Mouse (Mus musculus) liver, embryonic 14.5 days (tissue): Measurements from ENCODE around the gene Fgf8. TPM values are rescaled to one million over a fixed set of nuclear protein-coding genes. Genes with fewer than 3 reads are reported as not detected.

ENCODE experiments used
- ATAC-seq: fragments of 200-750 bp; cut with Nextera tagmentation; 2 replicates; pipeline ENCODE4 v1.8.0; 2017; ENCODE audit warnings: moderate number of reproducible peaks, mild to moderate bottlenecking, moderate library complexity; ENCODE audit not compliant: insufficient read depth
- DNase-seq, 3 experiments: peaks; one replicate each; pipeline ENCODE4 v3.0.0-alpha.2; 2012 to 2013; ENCODE audit warnings: low read depth in 3 of 3, low spot score in 3 of 3
- H3K27ac ChIP-seq: fragments of 300-500 bp; sonication (generic); 2 replicates; pipeline ENCODE4 v1.5.1; 2014; ENCODE audit warnings: moderate library complexity, mild to moderate bottlenecking, control low read depth, inconsistent platforms
- H3K27me3 ChIP-seq: fragments of 300-500 bp; sonication (generic); 2 replicates; pipeline ENCODE4 v1.6.1; 2014; ENCODE audit warnings: mild to moderate bottlenecking, low read length, moderate library complexity; ENCODE audit not compliant: control insufficient read depth, insufficient read depth
- H3K36me3 ChIP-seq: fragments of 300-500 bp; sonication (generic); replicated peaks from 2 replicates; pipeline ENCODE4 v1.6.1; 2014; ENCODE audit warnings: low read depth; ENCODE audit not compliant: control insufficient read depth, insufficient read depth
- H3K4me1 ChIP-seq, 2 experiments: fragments of 200-500 bp in 1 of 2; fragments of 300-500 bp in 1 of 2; sonication (generic) in 1 of 2; replicated peaks; 2 replicates each; pipeline ENCODE4 v1.6.1; 2012 to 2014; ENCODE audit warnings: antibody characterized with exemption in 1 of 2, inconsistent platforms in 1 of 2, low read length in 1 of 2; ENCODE audit not compliant: control insufficient read depth in 2 of 2, insufficient read depth in 2 of 2
- H3K4me2 ChIP-seq: fragments of 300-500 bp; sonication (generic); 2 replicates; pipeline ENCODE4 v1.6.1; 2014; ENCODE audit warnings: low read depth, mild to moderate bottlenecking, control low read depth, moderate library complexity
- H3K4me3 ChIP-seq, 2 experiments: fragments of 200-500 bp in 1 of 2; fragments of 300-500 bp in 1 of 2; sonication (generic) in 1 of 2; 2 replicates each; pipeline ENCODE4 v1.5.1; 2012 to 2014; ENCODE audit warnings: low read depth in 2 of 2, low read length in 2 of 2, mild to moderate bottlenecking in 2 of 2, control low read depth in 1 of 2, inconsistent platforms in 1 of 2, moderate library complexity in 1 of 2; ENCODE audit not compliant: insufficient read depth in 1 of 2
- H3K9ac ChIP-seq: fragments of 300-500 bp; sonication (generic); replicated peaks from 2 replicates; pipeline ENCODE4 v1.6.1; 2014; ENCODE audit warnings: mild to moderate bottlenecking, control low read depth, moderate library complexity
- H3K9me3 ChIP-seq: fragments of 300-500 bp; sonication (generic); 2 replicates; pipeline ENCODE4 v1.6.1; 2016; ENCODE audit warnings: low read length, mixed read lengths; ENCODE audit not compliant: control insufficient read depth
- CTCF ChIP-seq: IDR thresholded peaks from 2 replicates; pipeline ENCODE4 v1.5.1; 2016; ENCODE audit warnings: antibody characterized with exemption, low read depth, control low read depth
- EP300 ChIP-seq: IDR thresholded peaks from 2 replicates; pipeline ENCODE4 v1.6.1; 2016; ENCODE audit warnings: antibody characterized with exemption, low read depth
- WGBS: fragments of 180-500 bp; shearing (Covaris S2); extraction: QIAGEN DNeasy Blood & Tissue Kit; methylation state at CpG from one replicate; pipeline ENCODE4 v1.1.7; 2014; ENCODE audit not compliant: insufficient replicate concordance; 5-methylcytosine and 5-hydroxymethylcytosine counted together
- polyA plus RNA-seq, 2 experiments: library from polyadenylated mRNA; depleted of rRNA in 1 of 2; stranded (reverse) in 1 of 2; unstranded in 1 of 2; fragments of >200 nt; fragmentation: Nextera tagmentation in 1 of 2; extraction: Ambion mirVana in 1 of 2; gene quantifications; 2 replicates each; pipeline versions ENCODE4 v1.2.1 to v1.2.3; 2012 to 2014

Gene Fgf8
- polyA plus RNA-seq, 2 experiments, result 0.08 TPM; not detected in 1

- H3K4me3 ChIP-seq, result no peak overlapping the region
- no peaks in the 10 kb centered on the region for H3K36me3 ChIP-seq
- WGBS, result 41% methylated on average over 4 of the region's 4 CpGs
- H3K9ac ChIP-seq, result no peak overlapping the region
- H3K27ac ChIP-seq, result no peak overlapping the region
- no peaks in the 10 kb centered on the region for H3K27me3 ChIP-seq
- no peak for DNase-seq
- no peak for ATAC-seq
- no peak overlapping the region for H3K4me2 ChIP-seq
- TF ChIP-seq EP300, result no peak
- TF ChIP-seq CTCF, result no peak
- H3K4me1 ChIP-seq, result peaks cover 10 to 28% of the 10 kb centered on the region in 2 experiments
- H3K9me3 ChIP-seq, result no peaks in the 10 kb centered on the region
Observed at GRCm38 (mm10) chr19:45788337-45788736, 45.6 kb upstream of the Fgf8 start.

- H3K27ac ChIP-seq, result no peak overlapping the region
- WGBS, result 63% methylated on average over 3 of the region's 3 CpGs
- no peak overlapping the region for H3K9ac ChIP-seq
- no peak for ATAC-seq
- no peak overlapping the region for H3K4me3 ChIP-seq
- H3K4me1 ChIP-seq, result peaks cover 10 to 28% of the 10 kb centered on the region in 2 experiments
- H3K36me3 ChIP-seq, result no peaks in the 10 kb centered on the region
- no peak for TF ChIP-seq CTCF
- no peak for TF ChIP-seq EP300
- no peaks in the 10 kb centered on the region for H3K9me3 ChIP-seq
- no peak overlapping the region for H3K4me2 ChIP-seq
- H3K27me3 ChIP-seq, result no peaks in the 10 kb centered on the region
- no peak for DNase-seq
Observed at GRCm38 (mm10) chr19:45787450-45787849, 44.7 kb upstream of the Fgf8 start.

DNA sequence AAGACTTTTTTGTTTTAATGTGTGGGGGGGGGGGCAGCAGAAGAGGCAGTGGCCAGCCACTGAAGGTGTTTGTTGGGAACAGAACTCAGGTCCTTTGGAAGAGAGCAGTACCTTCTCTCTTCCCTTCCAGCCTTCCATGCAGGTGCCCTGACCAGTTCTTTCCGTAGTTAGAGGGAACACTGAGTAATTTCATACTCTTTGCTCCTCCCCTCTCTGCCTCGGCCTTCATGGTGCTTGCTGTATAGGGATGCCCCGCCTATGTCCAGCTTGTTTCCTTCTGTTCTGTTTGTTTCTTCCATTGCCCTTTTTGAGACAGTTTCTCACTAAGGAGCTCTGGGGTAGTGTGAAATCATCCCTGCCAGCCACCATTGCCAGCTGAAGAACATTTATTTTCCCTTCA lies 42.8 kb upstream of the Fgf8 start:
- 56% methylated on average over 3 of the region's 3 CpGs for WGBS
- TF ChIP-seq EP300 (no peak), CTCF (no peak)
- Histone ChIP-seq H3K9me3 (no peaks in the 10 kb centered on the region), H3K27me3 (no peaks in the 10 kb centered on the region), H3K4me3 (no peak overlapping the region), H3K4me2 (no peak overlapping the region), H3K4me1 (peaks cover 20 to 33% of the 10 kb centered on the region in 2 experiments), H3K36me3 (peaks cover 11% of the 10 kb centered on the region), H3K9ac (no peak overlapping the region), H3K27ac (no peak overlapping the region)
- ATAC-seq (no peak), DNase-seq (no peak)

GRCm38 (mm10) chr19:45783933-45784576 lies 41.3 kb upstream of the Fgf8 start:
- H3K27ac ChIP-seq, result peak overlapping the region; percentile 89
- TF ChIP-seq EP300, result no peak
- TF ChIP-seq CTCF, result no peak
- peaks cover 23% of the 10 kb centered on the region for H3K36me3 ChIP-seq
- no peak for DNase-seq
- H3K9ac ChIP-seq, result peak overlapping the region; percentile 79
- 37% methylated on average over 17 of the region's 17 CpGs for WGBS
- peaks cover 16 to 24% of the 10 kb centered on the region in 2 experiments for H3K4me1 ChIP-seq
- no peaks in the 10 kb centered on the region for H3K27me3 ChIP-seq
- no peaks in the 10 kb centered on the region for H3K9me3 ChIP-seq
- peak overlapping the region; percentile 68 to 79 for H3K4me3 ChIP-seq
- ATAC-seq, result peak; percentile 4; the same call in 1 of the 2 replicates
- peak overlapping the region; percentile 80 for H3K4me2 ChIP-seq

DNA sequence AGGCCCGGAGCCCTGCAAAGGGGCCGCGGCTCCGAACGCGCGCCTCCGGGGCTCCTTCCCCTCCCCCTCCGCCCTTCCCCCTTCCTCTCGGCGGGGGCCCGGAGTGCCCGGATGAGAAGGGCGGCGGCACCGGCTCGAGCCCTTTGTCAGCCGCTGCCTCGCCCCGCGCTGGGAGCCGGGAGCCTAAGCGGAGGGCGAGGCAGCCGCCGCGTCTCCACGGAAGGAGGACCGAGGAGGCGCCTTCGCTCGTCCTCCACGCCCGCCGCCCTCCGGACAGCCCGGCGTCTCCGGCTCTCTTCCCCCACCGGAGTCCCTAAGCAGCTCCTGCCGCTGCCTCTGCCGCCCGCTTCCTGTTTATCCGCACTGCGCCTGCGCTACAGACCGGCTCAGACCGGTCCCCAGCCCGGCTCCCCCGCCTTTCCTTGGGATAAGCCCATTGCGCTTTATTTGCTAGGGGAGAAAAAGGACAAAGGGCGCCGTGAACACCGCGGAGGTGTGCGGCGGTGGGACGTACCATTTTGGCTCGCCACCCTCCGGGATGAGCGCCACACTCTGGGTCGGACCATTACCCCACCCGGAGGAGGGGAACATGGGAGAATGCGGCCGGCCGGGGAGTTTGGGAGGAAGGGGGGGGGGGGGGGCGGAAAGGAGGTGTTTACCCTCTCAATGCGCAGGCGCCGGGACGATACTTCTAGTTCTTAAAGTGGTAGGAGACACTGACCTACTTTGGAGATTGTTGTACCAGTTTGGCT lies 40.6 kb upstream of the Fgf8 start, which contains the start of gene Mgea5:
Mgea5 (minus strand) TSS at position 657 of the 752 bp plus-strand sequence.
- under 1% methylated on average over 66 of the region's 71 CpGs for WGBS
- peak; percentile 95 for ATAC-seq

More for the DNA sequence above, 40.6 kb upstream of the Fgf8 start, which contains the start of gene Mgea5:
- no peaks in the 10 kb centered on the region for H3K9me3 ChIP-seq
- TF ChIP-seq CTCF, result peak; percentile 10; the same call in 1 of the 2 replicates
- TF ChIP-seq EP300, result peak; percentile 76
- peak within 1 kb of the TSS; percentile 68 to 79 for H3K4me3 ChIP-seq
- H3K4me2 ChIP-seq, result peak within 1 kb of the TSS; percentile 96
- peak; percentile 98 to 99 (median 98) for DNase-seq
- H3K27me3 ChIP-seq, result no peaks in the 10 kb centered on the region
- peak within 1 kb of the TSS; percentile 92 for H3K9ac ChIP-seq
- H3K27ac ChIP-seq, result peak within 1 kb of the TSS; percentile 89
- H3K4me1 ChIP-seq, result peaks cover 16 to 22% of the 10 kb centered on the region in 2 experiments
- H3K36me3 ChIP-seq, result peaks cover 30% of the 10 kb centered on the region
